Mouse (Mus musculus): ENCODE measurements around the gene Shroom3. TPM values are rescaled to one million over a fixed set of nuclear protein-coding genes. Genes with fewer than 3 reads are reported as not detected.

Gene Shroom3
- polyA plus RNA-seq, 1 experiment from 2014 or later, result 3.5 TPM

DNA sequence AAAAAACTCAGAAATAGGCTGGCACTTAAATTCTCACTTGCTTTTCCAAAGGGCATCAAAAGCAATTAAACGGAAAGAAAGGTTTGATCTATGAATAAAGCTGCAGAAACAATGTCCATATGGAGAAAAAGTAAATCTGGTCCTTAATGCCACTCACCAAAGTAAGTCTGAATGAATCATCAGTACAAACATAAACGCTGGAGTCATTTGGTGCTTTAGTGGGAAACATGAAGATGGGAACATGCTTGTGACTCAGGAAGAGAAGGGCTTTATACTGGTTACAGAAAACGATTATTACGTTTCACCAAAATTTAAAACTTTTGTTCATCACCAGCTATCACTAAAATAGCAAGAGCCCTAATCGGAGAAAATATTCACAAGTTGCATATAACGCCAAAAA, 297.2 kb downstream of the Shroom3 start:
- no peak overlapping the region for H3K4me2 ChIP-seq
- H3K36me3 ChIP-seq (ENCODE audit: control insufficient read depth, insufficient read depth, low read length), result no peaks in the 10 kb centered on the region
- 77% methylated on average over 6 of the region's 6 CpGs for WGBS
- H3K9me3 ChIP-seq (ENCODE audit: control insufficient read depth, low read length), result no peaks in the 10 kb centered on the region
- H3K4me1 ChIP-seq (replicated peaks; ENCODE audit: control insufficient read depth, insufficient read depth, low read length), result no peaks in the 10 kb centered on the region
- no peak overlapping the region for H3K27ac ChIP-seq (ENCODE audit: low read depth, low read length)
- no peaks in the 10 kb centered on the region for H3K27me3 ChIP-seq (replicated peaks; ENCODE audit: control insufficient read depth, insufficient read depth, low read length)
- DNase-seq (ENCODE audit: low spot score) (no peak), ATAC-seq (replicated peaks; ENCODE audit: low FRiP score) (no peak)
- no peak overlapping the region for H3K4me3 ChIP-seq (ENCODE audit: low read depth, low read length)
- no peak overlapping the region for H3K9ac ChIP-seq (ENCODE audit: low read depth, low read length)

DNA sequence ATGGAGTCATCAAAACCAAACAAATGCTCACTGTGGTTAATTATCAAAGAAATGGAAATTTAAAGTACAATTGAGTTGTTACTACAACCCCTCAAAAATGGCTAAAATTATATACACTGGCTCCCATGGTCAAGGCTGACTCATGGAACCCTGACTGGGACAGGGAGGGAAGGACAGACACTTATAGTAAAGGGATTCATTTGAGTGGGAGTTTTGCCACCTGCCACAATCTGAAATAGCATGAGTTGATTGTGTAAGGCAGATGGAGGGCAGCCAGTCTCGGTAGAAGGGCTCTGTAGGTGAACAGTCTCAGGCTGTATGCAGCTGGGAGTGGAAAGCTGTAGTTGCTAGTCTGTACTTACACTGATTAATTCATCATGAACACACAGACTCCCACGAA, 297.6 kb downstream of the Shroom3 start:
- no peaks in the 10 kb centered on the region for H3K36me3 ChIP-seq (ENCODE audit: control insufficient read depth, insufficient read depth, low read length)
- 75% methylated on average over 2 of the region's 2 CpGs for WGBS

DNA sequence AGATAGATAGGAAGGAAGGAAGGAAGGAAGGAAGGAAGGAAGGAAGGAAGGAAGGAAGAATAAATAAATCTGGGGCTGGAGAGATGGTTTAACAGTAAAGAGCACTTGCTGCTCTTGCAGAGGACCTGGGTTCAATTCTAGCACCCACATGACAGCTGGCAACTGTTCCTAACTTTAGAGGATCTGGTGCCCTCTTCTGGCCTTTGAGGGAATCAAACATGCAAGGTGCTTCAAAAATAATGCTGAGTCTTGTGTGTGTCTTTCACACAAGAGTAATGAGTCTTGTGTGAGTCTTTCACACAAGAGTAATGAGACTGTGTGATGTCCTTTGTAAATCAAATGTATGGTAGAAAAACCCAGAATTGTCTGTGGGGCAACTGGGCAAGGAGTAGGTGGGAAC, 299.4 kb downstream of the Shroom3 start:
- no peaks in the 10 kb centered on the region for H3K4me1 ChIP-seq (replicated peaks; ENCODE audit: control insufficient read depth, insufficient read depth, low read length)
- no peak overlapping the region for H3K27ac ChIP-seq (ENCODE audit: low read depth, low read length)
- ATAC-seq (replicated peaks; ENCODE audit: low FRiP score), result no peak
- no peaks in the 10 kb centered on the region for H3K9me3 ChIP-seq (ENCODE audit: control insufficient read depth, low read length)
- no peak overlapping the region for H3K9ac ChIP-seq (ENCODE audit: low read depth, low read length)
- no peak overlapping the region for H3K4me3 ChIP-seq (ENCODE audit: low read depth, low read length)
- no peaks in the 10 kb centered on the region for H3K36me3 ChIP-seq (ENCODE audit: control insufficient read depth, insufficient read depth, low read length)
- no peak overlapping the region for H3K4me2 ChIP-seq
- H3K27me3 ChIP-seq (replicated peaks; ENCODE audit: control insufficient read depth, insufficient read depth, low read length), result no peaks in the 10 kb centered on the region
- DNase-seq (ENCODE audit: low spot score), result no peak

More for the DNA sequence above, 297.6 kb downstream of the Shroom3 start:
- ATAC-seq (replicated peaks; ENCODE audit: low FRiP score) (no peak), DNase-seq (ENCODE audit: low spot score) (no peak)
- H3K27ac ChIP-seq (ENCODE audit: low read depth, low read length), result no peak overlapping the region
- H3K4me2 ChIP-seq, result no peak overlapping the region
- H3K4me1 ChIP-seq (replicated peaks; ENCODE audit: control insufficient read depth, insufficient read depth, low read length), result no peaks in the 10 kb centered on the region
- H3K4me3 ChIP-seq (ENCODE audit: low read depth, low read length), result no peak overlapping the region
- H3K9ac ChIP-seq (ENCODE audit: low read depth, low read length), result no peak overlapping the region
- H3K27me3 ChIP-seq (replicated peaks; ENCODE audit: control insufficient read depth, insufficient read depth, low read length), result no peaks in the 10 kb centered on the region
- no peaks in the 10 kb centered on the region for H3K9me3 ChIP-seq (ENCODE audit: control insufficient read depth, low read length)

DNA sequence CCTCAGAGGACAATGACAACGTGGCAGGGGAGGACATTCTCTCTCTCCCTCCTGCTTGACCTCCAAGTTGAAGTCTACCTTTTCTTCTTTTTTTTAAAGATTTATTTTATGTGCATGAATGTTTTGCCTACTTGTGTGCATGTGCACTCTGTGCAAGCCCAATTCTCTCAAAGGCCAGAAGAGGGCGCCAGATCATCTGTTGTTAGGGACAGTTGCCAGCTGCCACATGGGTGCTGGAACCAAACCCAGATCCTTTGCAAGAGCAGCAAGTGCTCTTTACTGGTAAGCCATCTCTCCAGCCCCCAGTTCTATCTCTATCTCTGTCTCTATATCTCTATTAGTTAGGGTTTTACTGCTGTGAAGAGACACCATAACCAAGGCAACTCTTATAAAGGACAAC, 300.7 kb downstream of the Shroom3 start:
- Histone ChIP-seq H3K4me3 (ENCODE audit: low read depth, low read length) (no peak overlapping the region), H3K9ac (ENCODE audit: low read depth, low read length) (no peak overlapping the region), H3K36me3 (ENCODE audit: control insufficient read depth, insufficient read depth, low read length) (no peaks in the 10 kb centered on the region), H3K9me3 (ENCODE audit: control insufficient read depth, low read length) (no peaks in the 10 kb centered on the region), H3K4me2 (no peak overlapping the region), H3K4me1 (replicated peaks; ENCODE audit: control insufficient read depth, insufficient read depth, low read length) (no peaks in the 10 kb centered on the region), H3K27me3 (replicated peaks; ENCODE audit: control insufficient read depth, insufficient read depth, low read length) (no peaks in the 10 kb centered on the region), H3K27ac (ENCODE audit: low read depth, low read length) (no peak overlapping the region)
- WGBS, result 23% methylated on average over 2 of the region's 2 CpGs
- ATAC-seq (replicated peaks; ENCODE audit: low FRiP score) (no peak), DNase-seq (ENCODE audit: low spot score) (no peak)

DNA sequence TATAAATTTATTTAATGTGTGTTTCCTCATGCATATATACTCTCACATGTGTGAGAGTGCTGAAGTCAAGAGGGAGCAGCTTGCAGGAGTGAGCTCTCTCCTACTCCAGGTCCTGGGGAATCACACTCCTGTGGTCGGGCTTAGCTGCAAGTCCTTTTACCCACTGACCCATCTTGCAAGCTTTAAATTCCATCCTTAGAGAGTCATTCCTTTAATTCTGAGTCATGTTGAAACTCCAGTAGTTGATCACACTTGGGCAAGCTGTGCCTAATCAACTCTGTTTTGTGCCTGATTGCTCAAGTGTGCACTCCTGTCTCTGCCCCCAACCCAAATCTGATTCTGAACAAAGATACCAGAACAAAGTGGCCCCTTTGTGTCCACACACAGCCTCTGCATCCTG, 301.5 kb downstream of the Shroom3 start:
- Histone ChIP-seq H3K4me1 (replicated peaks; ENCODE audit: control insufficient read depth, insufficient read depth, low read length) (no peaks in the 10 kb centered on the region), H3K27me3 (replicated peaks; ENCODE audit: control insufficient read depth, insufficient read depth, low read length) (no peaks in the 10 kb centered on the region), H3K9me3 (ENCODE audit: control insufficient read depth, low read length) (no peaks in the 10 kb centered on the region), H3K27ac (ENCODE audit: low read depth, low read length) (no peak overlapping the region), H3K36me3 (ENCODE audit: control insufficient read depth, insufficient read depth, low read length) (no peaks in the 10 kb centered on the region), H3K4me2 (no peak overlapping the region), H3K9ac (ENCODE audit: low read depth, low read length) (no peak overlapping the region), H3K4me3 (ENCODE audit: low read depth, low read length) (no peak overlapping the region)
- WGBS, result 52% methylated on average over 1 of the region's 1 CpGs
- no peak for DNase-seq (ENCODE audit: low spot score)
- ATAC-seq (replicated peaks; ENCODE audit: low FRiP score), result no peak

DNA sequence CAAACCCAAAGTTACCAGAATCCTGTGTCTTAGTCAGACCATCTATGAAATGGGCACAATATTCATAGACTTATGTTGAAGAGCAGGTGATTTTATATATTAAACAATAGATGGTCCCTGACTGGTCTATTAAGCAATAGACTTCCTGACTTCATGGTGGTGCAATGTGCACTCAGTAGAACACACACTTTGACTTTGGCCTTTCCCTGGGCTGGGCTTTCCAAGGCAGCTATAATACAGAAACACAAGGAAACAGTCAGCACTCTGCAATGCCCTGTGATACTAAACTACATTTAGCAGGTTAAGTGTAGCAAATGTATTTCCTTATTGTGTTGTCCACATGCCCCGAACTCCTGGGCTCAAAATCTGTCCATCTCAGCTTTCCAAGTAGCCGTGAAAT, 302.2 kb downstream of the Shroom3 start:
- no peaks in the 10 kb centered on the region for H3K36me3 ChIP-seq (ENCODE audit: control insufficient read depth, insufficient read depth, low read length)
- no peak overlapping the region for H3K4me2 ChIP-seq
- no peak overlapping the region for H3K27ac ChIP-seq (ENCODE audit: low read depth, low read length)
- H3K4me1 ChIP-seq (replicated peaks; ENCODE audit: control insufficient read depth, insufficient read depth, low read length), result no peaks in the 10 kb centered on the region
- no peak for DNase-seq (ENCODE audit: low spot score)
- no peak for ATAC-seq (replicated peaks; ENCODE audit: low FRiP score)
- WGBS, result 76% methylated on average over 2 of the region's 2 CpGs
- no peaks in the 10 kb centered on the region for H3K27me3 ChIP-seq (replicated peaks; ENCODE audit: control insufficient read depth, insufficient read depth, low read length)
- H3K9ac ChIP-seq (ENCODE audit: low read depth, low read length), result no peak overlapping the region
- no peaks in the 10 kb centered on the region for H3K9me3 ChIP-seq (ENCODE audit: control insufficient read depth, low read length)
- H3K4me3 ChIP-seq (ENCODE audit: low read depth, low read length), result no peak overlapping the region

DNA sequence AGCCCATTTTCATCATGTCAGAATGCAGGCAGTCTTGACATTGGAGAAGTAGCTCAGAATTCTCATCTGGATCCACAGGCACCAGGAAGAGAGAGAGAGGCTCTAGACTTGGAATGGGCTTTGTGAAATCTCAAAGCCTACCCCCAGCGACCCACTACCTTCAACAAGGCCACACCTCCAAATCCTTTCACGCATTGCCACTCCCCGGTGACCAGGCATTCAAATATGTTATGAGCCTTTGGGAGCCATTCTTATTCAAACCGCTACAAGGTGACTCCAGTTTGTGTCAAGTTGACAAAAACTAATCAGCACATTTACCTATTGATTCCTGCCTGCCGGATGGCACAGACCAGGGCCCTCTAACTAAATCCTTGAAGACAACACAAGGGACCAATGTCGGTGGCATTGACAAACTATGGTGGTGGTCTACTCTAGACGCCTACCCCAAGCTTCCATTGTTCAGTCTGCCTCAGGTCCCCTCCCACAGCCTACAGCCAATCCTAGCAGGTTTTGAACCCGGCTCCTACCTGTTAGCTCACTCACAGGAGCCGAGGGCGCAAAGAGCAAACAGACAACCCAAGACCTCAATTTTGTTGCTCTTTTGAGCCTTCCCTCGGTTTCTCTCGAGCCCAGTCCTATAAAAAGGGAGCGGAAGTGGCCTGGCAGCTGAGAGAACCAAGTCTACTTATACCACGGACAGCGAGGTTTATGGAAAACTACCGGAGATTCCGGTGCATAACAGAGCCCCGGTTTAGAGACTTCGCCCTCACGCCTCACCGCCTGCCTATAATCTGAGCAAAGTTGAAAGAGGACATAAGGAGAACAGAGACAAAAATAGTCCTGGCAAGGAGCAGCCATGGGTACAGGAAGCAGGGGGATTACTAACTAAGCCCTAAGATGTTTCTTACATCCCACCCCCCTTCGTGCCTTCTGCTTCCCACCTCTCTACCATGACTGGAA, 303.7 kb downstream of the Shroom3 start:
- no peak overlapping the region for H3K27ac ChIP-seq (ENCODE audit: low read depth, low read length)
- H3K9me3 ChIP-seq (ENCODE audit: control insufficient read depth, low read length), result no peaks in the 10 kb centered on the region
- DNase-seq (ENCODE audit: low spot score) (no peak), ATAC-seq (replicated peaks; ENCODE audit: low FRiP score) (no peak)
- 86% methylated on average over 22 of the region's 22 CpGs for WGBS
- H3K9ac ChIP-seq (ENCODE audit: low read depth, low read length), result no peak overlapping the region
- no peaks in the 10 kb centered on the region for H3K4me1 ChIP-seq (replicated peaks; ENCODE audit: control insufficient read depth, insufficient read depth, low read length)
- no peaks in the 10 kb centered on the region for H3K27me3 ChIP-seq (replicated peaks; ENCODE audit: control insufficient read depth, insufficient read depth, low read length)
- H3K4me2 ChIP-seq, result no peak overlapping the region
- H3K36me3 ChIP-seq (ENCODE audit: control insufficient read depth, insufficient read depth, low read length), result no peaks in the 10 kb centered on the region
- no peak overlapping the region for H3K4me3 ChIP-seq (ENCODE audit: low read depth, low read length)

DNA sequence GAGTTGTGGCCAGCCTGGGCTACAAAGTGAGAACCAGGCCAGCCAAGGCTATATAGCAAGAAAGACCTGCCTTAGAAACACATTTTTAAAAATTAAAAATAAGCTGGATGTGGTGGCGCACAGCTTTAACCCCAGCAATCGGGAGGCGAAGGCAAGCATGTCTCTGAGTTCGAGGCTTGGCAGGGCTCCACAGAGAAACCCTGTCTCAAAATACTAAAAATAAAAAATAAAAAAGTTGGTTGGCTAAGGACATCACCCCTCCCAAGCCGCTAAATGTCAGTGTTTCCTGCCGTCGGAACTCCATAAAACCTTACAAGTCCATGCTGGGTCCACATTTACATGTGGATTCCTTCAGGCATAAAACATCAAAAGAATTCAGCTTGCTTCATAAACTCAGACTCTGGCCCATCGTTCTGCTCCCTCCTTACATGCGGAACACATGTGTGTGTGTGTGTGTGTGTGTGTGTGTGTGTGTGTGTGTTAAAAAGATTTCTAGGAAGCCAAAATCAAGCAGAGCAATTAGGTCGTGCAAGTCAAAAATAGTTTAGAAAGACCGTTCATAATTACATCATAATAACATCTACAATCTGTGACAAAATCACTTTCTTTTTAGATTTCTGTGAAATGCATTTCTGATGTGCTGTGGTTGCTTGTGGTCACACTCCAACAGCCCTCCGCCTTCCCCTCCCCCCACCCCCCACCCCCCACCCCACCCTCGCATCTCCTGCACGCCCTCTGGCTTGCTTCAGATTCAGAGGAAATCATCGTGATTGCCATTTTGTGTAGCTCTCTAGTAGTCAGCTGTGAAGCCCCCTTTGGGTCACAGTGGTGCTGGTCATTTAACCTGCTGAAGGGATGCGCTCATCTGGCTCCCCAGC, 304.9 kb downstream of the Shroom3 start:
- Histone ChIP-seq H3K27ac (ENCODE audit: low read depth, low read length) (no peak overlapping the region), H3K4me2 (no peak overlapping the region), H3K4me1 (replicated peaks; ENCODE audit: control insufficient read depth, insufficient read depth, low read length) (no peaks in the 10 kb centered on the region), H3K36me3 (ENCODE audit: control insufficient read depth, insufficient read depth, low read length) (no peaks in the 10 kb centered on the region), H3K4me3 (ENCODE audit: low read depth, low read length) (no peak overlapping the region), H3K27me3 (replicated peaks; ENCODE audit: control insufficient read depth, insufficient read depth, low read length) (no peaks in the 10 kb centered on the region), H3K9me3 (ENCODE audit: control insufficient read depth, low read length) (no peaks in the 10 kb centered on the region), H3K9ac (ENCODE audit: low read depth, low read length) (no peak overlapping the region)
- 65% methylated on average over 16 of the region's 16 CpGs for WGBS
- no peak for ATAC-seq (replicated peaks; ENCODE audit: low FRiP score)
- no peak for DNase-seq (ENCODE audit: low spot score)
